Mouse (Mus musculus): ENCODE results near the gene Etv1. TPM values are rescaled to one million over a fixed set of nuclear protein-coding genes. Genes with fewer than 3 reads are reported as not detected.

The Etv1 gene
- polyA plus RNA-seq, 1 experiment from 2014 or later, result 1.1 TPM

DNA sequence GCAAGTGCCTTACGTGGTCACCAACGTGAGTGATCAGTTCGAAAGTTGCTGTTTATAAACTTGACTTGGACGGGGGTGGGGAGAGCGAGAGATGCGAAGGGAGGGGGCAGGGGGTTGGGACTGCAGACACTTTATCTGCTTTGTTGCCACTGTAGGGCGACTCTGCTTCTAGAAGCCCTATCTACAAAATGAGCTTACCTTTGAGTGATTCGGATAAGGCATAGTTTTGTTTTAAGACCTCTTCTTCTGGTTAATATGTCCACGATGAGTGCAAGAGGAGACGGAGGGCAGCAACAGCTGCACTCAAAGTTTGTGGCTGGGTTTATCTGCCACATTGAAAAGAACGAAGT, 1.8 kb downstream of the Etv1 start:
- WGBS (ENCODE audit: insufficient replicate concordance), result 1% methylated on average over 11 of the region's 11 CpGs
- no peaks in the 10 kb centered on the region for H3K9me3 ChIP-seq (replicated peaks; ENCODE audit: control insufficient read depth, low read length)
- 0 out of 2 replicates have a peak, but pooled peaks cover 4% of the 10 kb centered on the region for H3K27me3 ChIP-seq (ENCODE audit: control insufficient read depth, insufficient read depth, low read depth, low read length)
- no peaks in the 10 kb centered on the region for H3K36me3 ChIP-seq (ENCODE audit: control insufficient read depth, insufficient read depth)
- no peak for ATAC-seq (ENCODE audit: low read depth)
- H3K9ac ChIP-seq (ENCODE audit: low read depth, low read length), result no peak overlapping the region
- peak overlapping the region; percentile 77 for H3K4me2 ChIP-seq (ENCODE audit: low read depth, low read length)
- no peak overlapping the region for H3K27ac ChIP-seq (ENCODE audit: low read length)
- peak overlapping the region; percentile 61 for H3K4me3 ChIP-seq (ENCODE audit: low read depth, low read length)
- no peaks in the 10 kb centered on the region; the same call in 1 of the 2 replicates for H3K4me1 ChIP-seq (ENCODE audit: control insufficient read depth, low read depth, low read length)

DNA sequence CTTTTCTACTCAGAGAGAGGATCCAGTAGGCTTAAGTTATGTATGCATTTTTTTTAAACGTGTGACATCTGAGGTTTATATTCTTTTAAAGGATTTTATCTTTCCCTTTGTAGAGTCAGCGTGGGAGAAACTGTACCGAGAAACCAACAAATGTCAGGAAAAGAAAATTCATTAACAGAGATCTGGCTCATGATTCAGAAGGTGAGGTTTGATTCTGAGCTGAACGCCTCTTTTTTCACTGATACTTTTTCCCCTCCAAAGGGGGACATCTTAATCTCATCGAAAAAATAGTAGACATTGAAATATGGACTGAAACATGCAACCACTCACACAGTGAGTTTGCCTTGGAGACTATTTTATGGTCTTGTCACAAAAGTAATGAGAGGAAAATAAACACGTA, 2.5 kb downstream of the Etv1 start:
- 0 out of 2 replicates have a peak, but pooled peaks cover 4% of the 10 kb centered on the region for H3K27me3 ChIP-seq (ENCODE audit: control insufficient read depth, insufficient read depth, low read depth, low read length)
- no peak overlapping the region for H3K4me2 ChIP-seq (ENCODE audit: low read depth, low read length)
- no peak for ATAC-seq (ENCODE audit: low read depth)
- H3K36me3 ChIP-seq (ENCODE audit: control insufficient read depth, insufficient read depth), result no peaks in the 10 kb centered on the region
- 38% methylated on average over 6 of the region's 6 CpGs for WGBS (ENCODE audit: insufficient replicate concordance)
- H3K9ac ChIP-seq (ENCODE audit: low read depth, low read length), result no peak overlapping the region
- H3K4me1 ChIP-seq (ENCODE audit: control insufficient read depth, low read depth, low read length), result no peaks in the 10 kb centered on the region; the same call in 1 of the 2 replicates
- no peak overlapping the region for H3K4me3 ChIP-seq (ENCODE audit: low read depth, low read length)
- no peak overlapping the region for H3K27ac ChIP-seq (ENCODE audit: low read length)
- H3K9me3 ChIP-seq (replicated peaks; ENCODE audit: control insufficient read depth, low read length), result no peaks in the 10 kb centered on the region

DNA sequence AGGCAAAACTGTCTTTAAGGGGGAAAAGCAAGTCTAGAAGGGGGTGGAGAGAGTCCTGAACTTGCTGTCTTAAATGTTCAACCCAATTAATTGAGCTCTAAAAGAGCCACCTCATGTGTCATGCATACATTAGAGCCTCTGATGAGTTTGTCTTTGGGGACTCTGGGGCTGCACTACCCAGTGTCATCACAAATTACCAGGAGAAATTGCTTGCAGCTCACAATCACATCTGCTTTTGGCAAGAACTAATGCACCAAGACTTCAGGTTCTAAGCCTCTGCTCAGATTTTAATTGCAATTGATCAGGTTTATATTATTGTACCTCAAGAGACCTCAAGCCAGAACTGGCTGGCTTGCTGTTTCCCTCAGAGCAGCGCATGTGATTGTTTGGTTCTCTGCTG, 4.1 kb downstream of the Etv1 start:
- WGBS (ENCODE audit: insufficient replicate concordance), result 65% methylated on average over 1 of the region's 1 CpGs
- no peaks in the 10 kb centered on the region for H3K9me3 ChIP-seq (replicated peaks; ENCODE audit: control insufficient read depth, low read length)
- no peak overlapping the region for H3K27ac ChIP-seq (ENCODE audit: low read length)
- no peak overlapping the region for H3K9ac ChIP-seq (ENCODE audit: low read depth, low read length)
- no peaks in the 10 kb centered on the region; the same call in 1 of the 2 replicates for H3K4me1 ChIP-seq (ENCODE audit: control insufficient read depth, low read depth, low read length)
- H3K36me3 ChIP-seq (ENCODE audit: control insufficient read depth, insufficient read depth), result no peaks in the 10 kb centered on the region
- 0 out of 2 replicates have a peak, but pooled peaks cover 4% of the 10 kb centered on the region for H3K27me3 ChIP-seq (ENCODE audit: control insufficient read depth, insufficient read depth, low read depth, low read length)
- H3K4me3 ChIP-seq (ENCODE audit: low read depth, low read length), result no peak overlapping the region
- H3K4me2 ChIP-seq (ENCODE audit: low read depth, low read length), result no peak overlapping the region
- no peak for ATAC-seq (ENCODE audit: low read depth)

DNA sequence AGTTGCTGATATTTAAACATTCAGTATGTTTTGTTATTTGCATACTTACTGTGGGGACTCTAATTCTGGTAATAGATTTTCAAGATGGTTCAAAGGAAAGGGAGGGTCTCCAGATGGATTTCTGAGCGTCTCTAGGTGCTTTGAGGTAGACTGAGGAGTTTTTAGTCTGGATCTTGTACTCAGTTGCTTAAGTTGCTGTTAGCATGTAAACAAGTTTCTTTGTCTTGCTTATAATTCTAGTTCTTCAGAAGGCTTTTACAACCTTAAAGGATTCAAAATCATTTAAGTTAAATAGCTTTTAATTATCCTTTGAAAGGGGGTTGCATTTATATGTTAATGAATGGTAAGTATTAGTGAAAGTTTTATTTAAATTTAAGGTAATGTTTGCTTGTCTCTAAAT, 5.0 kb downstream of the Etv1 start:
- WGBS (ENCODE audit: insufficient replicate concordance), result 17% methylated on average over 1 of the region's 1 CpGs
- no peak for ATAC-seq (ENCODE audit: low read depth)
- H3K4me3 ChIP-seq (ENCODE audit: low read depth, low read length), result no peak overlapping the region
- H3K27ac ChIP-seq (ENCODE audit: low read length), result no peak overlapping the region
- no peaks in the 10 kb centered on the region; the same call in 1 of the 2 replicates for H3K4me1 ChIP-seq (ENCODE audit: control insufficient read depth, low read depth, low read length)
- H3K9ac ChIP-seq (ENCODE audit: low read depth, low read length), result no peak overlapping the region
- H3K4me2 ChIP-seq (ENCODE audit: low read depth, low read length), result no peak overlapping the region
- H3K27me3 ChIP-seq (ENCODE audit: control insufficient read depth, insufficient read depth, low read depth, low read length), result no peaks in the 10 kb centered on the region
- H3K9me3 ChIP-seq (replicated peaks; ENCODE audit: control insufficient read depth, low read length), result no peaks in the 10 kb centered on the region
- no peaks in the 10 kb centered on the region for H3K36me3 ChIP-seq (ENCODE audit: control insufficient read depth, insufficient read depth)

DNA sequence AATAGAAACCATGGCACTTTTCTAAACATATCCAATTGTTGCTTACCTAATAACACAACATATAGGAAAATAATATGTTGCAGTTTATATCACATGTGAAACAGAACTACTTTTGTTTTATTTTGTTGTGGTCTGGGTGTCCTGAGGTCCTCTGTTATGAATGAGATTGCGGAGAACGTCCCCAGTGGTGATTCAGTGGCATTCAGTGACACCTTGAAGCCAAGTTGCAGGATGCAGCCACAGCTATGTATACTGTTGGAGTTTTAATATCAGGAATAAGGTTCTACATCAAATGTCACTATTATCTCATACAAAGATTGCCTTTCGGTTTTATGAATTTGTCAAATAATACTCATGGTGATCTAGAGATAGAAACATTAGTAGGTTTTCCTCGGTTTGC, 7.4 kb downstream of the Etv1 start:
- Histone ChIP-seq H3K4me2 (ENCODE audit: low read depth, low read length) (no peak overlapping the region), H3K4me3 (ENCODE audit: low read depth, low read length) (no peak overlapping the region), H3K27ac (ENCODE audit: low read length) (no peak overlapping the region), H3K9ac (ENCODE audit: low read depth, low read length) (no peak overlapping the region), H3K36me3 (ENCODE audit: control insufficient read depth, insufficient read depth) (no peaks in the 10 kb centered on the region), H3K4me1 (ENCODE audit: control insufficient read depth, low read depth, low read length) (no peaks in the 10 kb centered on the region), H3K9me3 (replicated peaks; ENCODE audit: control insufficient read depth, low read length) (no peaks in the 10 kb centered on the region), H3K27me3 (ENCODE audit: control insufficient read depth, insufficient read depth, low read depth, low read length) (no peaks in the 10 kb centered on the region)
- WGBS (ENCODE audit: insufficient replicate concordance), result 69% methylated on average over 4 of the region's 4 CpGs
- no peak for ATAC-seq (ENCODE audit: low read depth)

DNA sequence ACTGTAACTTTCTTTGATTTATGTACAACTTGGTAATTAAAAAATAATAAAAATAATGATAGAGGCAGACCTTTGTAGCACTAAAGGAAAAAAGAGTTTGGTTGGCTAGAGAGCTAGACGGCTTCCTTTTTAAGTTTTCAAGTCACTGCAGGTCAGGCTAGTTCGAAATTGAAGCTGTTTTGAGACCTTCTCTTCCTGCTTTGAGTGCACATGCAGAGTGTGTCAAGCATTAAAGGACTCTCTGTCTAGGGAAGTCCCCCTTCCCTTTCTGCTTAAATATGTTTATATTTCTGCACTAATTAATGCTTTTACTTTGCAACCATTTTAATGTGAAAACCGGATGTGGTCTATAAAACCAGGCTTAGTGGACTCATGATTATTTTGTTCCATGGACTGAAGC, 8.5 kb downstream of the Etv1 start:
- Histone ChIP-seq H3K4me1 (ENCODE audit: control insufficient read depth, low read depth, low read length) (no peaks in the 10 kb centered on the region), H3K27me3 (ENCODE audit: control insufficient read depth, insufficient read depth, low read depth, low read length) (no peaks in the 10 kb centered on the region), H3K27ac (ENCODE audit: low read length) (no peak overlapping the region), H3K9ac (ENCODE audit: low read depth, low read length) (no peak overlapping the region), H3K4me2 (ENCODE audit: low read depth, low read length) (no peak overlapping the region), H3K4me3 (ENCODE audit: low read depth, low read length) (no peak overlapping the region), H3K9me3 (replicated peaks; ENCODE audit: control insufficient read depth, low read length) (no peaks in the 10 kb centered on the region), H3K36me3 (ENCODE audit: control insufficient read depth, insufficient read depth) (no peaks in the 10 kb centered on the region)
- 33% methylated on average over 3 of the region's 3 CpGs for WGBS (ENCODE audit: insufficient replicate concordance)
- no peak for ATAC-seq (ENCODE audit: low read depth)

DNA sequence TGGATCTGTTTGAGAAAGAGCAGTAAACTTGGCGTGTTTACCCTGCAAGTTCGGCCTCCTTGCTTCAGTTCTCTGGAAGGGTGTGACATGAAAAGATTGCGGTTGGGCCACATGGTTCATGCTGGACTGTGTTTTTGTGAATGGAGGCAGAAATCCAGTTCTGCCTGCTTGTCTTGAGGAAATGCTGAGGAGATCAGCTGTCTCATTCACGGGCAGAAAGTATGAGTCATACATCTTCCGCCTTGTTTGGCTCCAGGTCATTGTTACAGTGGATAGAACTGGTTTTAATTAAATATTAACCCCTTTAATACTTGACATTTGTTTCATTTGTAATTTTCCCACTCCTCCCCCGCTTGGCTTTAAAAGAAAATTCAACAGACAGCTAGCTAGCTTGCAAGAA, 9.4 kb downstream of the Etv1 start:
- no peaks in the 10 kb centered on the region for H3K36me3 ChIP-seq (ENCODE audit: control insufficient read depth, insufficient read depth)
- no peak overlapping the region for H3K27ac ChIP-seq (ENCODE audit: low read length)
- no peak overlapping the region for H3K9ac ChIP-seq (ENCODE audit: low read depth, low read length)
- no peaks in the 10 kb centered on the region for H3K4me1 ChIP-seq (ENCODE audit: control insufficient read depth, low read depth, low read length)
- no peaks in the 10 kb centered on the region for H3K9me3 ChIP-seq (replicated peaks; ENCODE audit: control insufficient read depth, low read length)
- no peak overlapping the region for H3K4me2 ChIP-seq (ENCODE audit: low read depth, low read length)
- H3K27me3 ChIP-seq (ENCODE audit: control insufficient read depth, insufficient read depth, low read depth, low read length), result no peaks in the 10 kb centered on the region
- no peak overlapping the region for H3K4me3 ChIP-seq (ENCODE audit: low read depth, low read length)
- WGBS (ENCODE audit: insufficient replicate concordance), result 40% methylated on average over 6 of the region's 6 CpGs
- peak; percentile 51 for ATAC-seq (ENCODE audit: low read depth)

DNA sequence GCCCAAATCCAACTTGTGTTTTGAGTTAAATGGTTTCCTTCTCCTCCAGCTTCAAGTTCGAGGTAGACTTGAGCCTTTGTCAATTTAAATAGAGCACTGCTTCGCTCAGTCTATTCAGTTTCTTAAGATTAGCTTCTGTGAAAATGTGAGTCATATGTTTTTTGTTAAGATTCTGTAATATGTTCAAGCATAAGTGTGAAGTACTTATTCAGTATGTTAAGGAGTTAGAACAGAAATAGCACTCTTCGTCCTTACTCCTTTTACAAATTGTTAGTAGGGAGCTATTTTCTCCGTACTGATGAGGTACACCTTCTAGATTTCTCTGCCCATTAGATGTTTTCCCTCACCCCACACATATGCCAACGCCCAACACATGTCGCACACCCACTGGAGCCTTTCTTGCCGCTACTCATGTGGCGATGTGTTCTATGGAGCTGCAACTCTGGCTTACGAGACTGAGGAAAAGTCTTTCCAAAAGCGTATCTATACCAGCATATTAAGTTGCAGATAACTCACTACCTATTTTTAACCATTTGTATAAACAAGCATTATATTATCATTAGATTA, 10.7 kb downstream of the Etv1 start:
- H3K9me3 ChIP-seq (replicated peaks; ENCODE audit: control insufficient read depth, low read length), result no peaks in the 10 kb centered on the region
- no peak for ATAC-seq (ENCODE audit: low read depth)

DNA sequence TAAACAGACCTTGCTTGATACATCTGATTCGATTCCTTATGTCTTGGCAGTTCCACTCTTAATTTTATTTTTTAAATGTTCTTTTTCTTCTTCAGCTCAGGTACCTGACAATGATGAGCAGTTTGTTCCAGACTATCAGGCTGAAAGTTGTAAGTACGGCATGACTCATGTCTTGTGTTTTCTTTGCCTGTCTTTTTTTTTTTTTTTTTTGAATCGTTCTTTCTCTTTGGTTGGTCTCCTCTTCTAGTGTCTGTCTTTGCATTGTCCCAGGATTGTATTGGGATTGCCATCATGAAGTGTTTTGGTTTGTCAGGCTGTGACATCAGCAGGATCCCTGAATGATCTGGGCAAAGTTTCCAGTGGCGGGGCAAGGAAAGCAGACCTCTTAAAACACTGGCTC, 13.9 kb downstream of the Etv1 start:
- 50% methylated on average over 4 of the region's 4 CpGs for WGBS (ENCODE audit: insufficient replicate concordance)
- no peaks in the 10 kb centered on the region for H3K4me1 ChIP-seq (ENCODE audit: control insufficient read depth, low read depth, low read length)
- no peaks in the 10 kb centered on the region for H3K27me3 ChIP-seq (ENCODE audit: control insufficient read depth, insufficient read depth, low read depth, low read length)
- H3K9me3 ChIP-seq (replicated peaks; ENCODE audit: control insufficient read depth, low read length), result no peaks in the 10 kb centered on the region
- H3K4me3 ChIP-seq (ENCODE audit: low read depth, low read length), result no peak overlapping the region
- no peak overlapping the region for H3K27ac ChIP-seq (ENCODE audit: low read length)
- H3K36me3 ChIP-seq (ENCODE audit: control insufficient read depth, insufficient read depth), result no peaks in the 10 kb centered on the region
- H3K4me2 ChIP-seq (ENCODE audit: low read depth, low read length), result no peak overlapping the region
- no peak for ATAC-seq (ENCODE audit: low read depth)
- H3K9ac ChIP-seq (ENCODE audit: low read depth, low read length), result no peak overlapping the region

More for the DNA sequence above, 10.7 kb downstream of the Etv1 start:
- H3K4me3 ChIP-seq (ENCODE audit: low read depth, low read length), result no peak overlapping the region
- H3K27ac ChIP-seq (ENCODE audit: low read length), result no peak overlapping the region
- no peaks in the 10 kb centered on the region for H3K36me3 ChIP-seq (ENCODE audit: control insufficient read depth, insufficient read depth)
- WGBS (ENCODE audit: insufficient replicate concordance), result 79% methylated on average over 10 of the region's 10 CpGs
- no peaks in the 10 kb centered on the region for H3K4me1 ChIP-seq (ENCODE audit: control insufficient read depth, low read depth, low read length)
- no peaks in the 10 kb centered on the region for H3K27me3 ChIP-seq (ENCODE audit: control insufficient read depth, insufficient read depth, low read depth, low read length)
- no peak overlapping the region for H3K9ac ChIP-seq (ENCODE audit: low read depth, low read length)
- no peak overlapping the region for H3K4me2 ChIP-seq (ENCODE audit: low read depth, low read length)
